Mouse (Mus musculus): Measurements from ENCODE around the gene Aff3. TPM values are rescaled to one million over a fixed set of nuclear protein-coding genes. Genes with fewer than 3 reads are reported as not detected.
"Not testable (repeated sequence)": the region's sequence is repeated elsewhere in the genome, so short reads cannot be mapped to it uniquely, and the experiment has no call there.

The Aff3 gene
- total RNA-seq, 2 experiments from 2014 or later: 11.4 to 14.2 TPM

GRCm38 (mm10) chr1:38441800-38442199, 223.0 kb downstream of the Aff3 start:
- no peak for DNase-seq (ENCODE audit: low spot score in 2 of 2)

- no peak for DNase-seq (ENCODE audit: low spot score in 2 of 2)
These were observed 224.3 kb downstream of the Aff3 start for GRCm38 (mm10) chr1:38440471-38440815.

GRCm38 (mm10) chr1:38439751-38440470, 224.8 kb downstream of the Aff3 start:
- no peak for DNase-seq (ENCODE audit: low spot score in 2 of 2)

- no peak for DNase-seq (ENCODE audit: low spot score in 2 of 2)
These were observed 226.3 kb downstream of the Aff3 start for GRCm38 (mm10) chr1:38438447-38438846.

- no peak for DNase-seq (ENCODE audit: low spot score in 2 of 2)
These were observed 227.1 kb downstream of the Aff3 start for GRCm38 (mm10) chr1:38437671-38438070.

- peak in 1 of 2 experiments; percentile 33 for DNase-seq (ENCODE audit: low spot score in 2 of 2)
These were observed 228.0 kb downstream of the Aff3 start for GRCm38 (mm10) chr1:38436471-38437340.

GRCm38 (mm10) chr1:38430311-38430710, 234.4 kb downstream of the Aff3 start:
- not testable (repeated sequence) for DNase-seq (ENCODE audit: low spot score in 2 of 2)

GRCm38 (mm10) chr1:38428708-38429683, 235.8 kb downstream of the Aff3 start:
- DNase-seq (ENCODE audit: low spot score in 2 of 2): no peak

GRCm38 (mm10) chr1:38422921-38423320, 241.8 kb downstream of the Aff3 start:
- no peak for DNase-seq (ENCODE audit: low spot score in 2 of 2)

- DNase-seq (ENCODE audit: low spot score in 2 of 2): no peak
These were observed 245.4 kb downstream of the Aff3 start for GRCm38 (mm10) chr1:38419331-38419730.

- DNase-seq (ENCODE audit: low spot score in 2 of 2): no peak
These were observed 246.3 kb downstream of the Aff3 start for GRCm38 (mm10) chr1:38418181-38419032.

- no peak for DNase-seq (ENCODE audit: low spot score in 2 of 2)
These were observed 247.6 kb downstream of the Aff3 start for GRCm38 (mm10) chr1:38417196-38417595.

GRCm38 (mm10) chr1:38415511-38415910, 249.2 kb downstream of the Aff3 start:
- DNase-seq (ENCODE audit: low spot score in 2 of 2): no peak

GRCm38 (mm10) chr1:38411106-38411505, 253.6 kb downstream of the Aff3 start:
- DNase-seq (ENCODE audit: low spot score in 2 of 2): no peak

- no peak for DNase-seq (ENCODE audit: low spot score in 2 of 2)
These were observed 254.3 kb downstream of the Aff3 start for GRCm38 (mm10) chr1:38410457-38410856.

- no peak for DNase-seq (ENCODE audit: low spot score in 2 of 2)
These were observed 256.5 kb downstream of the Aff3 start for GRCm38 (mm10) chr1:38408241-38408640.

- DNase-seq (ENCODE audit: low spot score in 2 of 2): no peak
These were observed 261.0 kb downstream of the Aff3 start for GRCm38 (mm10) chr1:38403781-38404180.

- DNase-seq (ENCODE audit: low spot score in 2 of 2): no peak
These were observed 262.9 kb downstream of the Aff3 start for GRCm38 (mm10) chr1:38401856-38402255.

GRCm38 (mm10) chr1:38399269-38399668, 265.5 kb downstream of the Aff3 start:
- DNase-seq (ENCODE audit: low spot score in 2 of 2): no peak

GRCm38 (mm10) chr1:38398566-38398965, 266.2 kb downstream of the Aff3 start:
- no peak for DNase-seq (ENCODE audit: low spot score in 2 of 2)

Data from gastrocnemius, postnatal 4 days (tissue).